Mouse (Mus musculus) spleen, postnatal 14 days (tissue): Measurements from ENCODE around the gene Cyp39a1.

ENCODE experiments used
- DNase-seq, 2 experiments: peaks; one replicate each; pipeline ENCODE4 v3.0.0; 2021 to 2022; ENCODE audit warnings: low spot score in 2 of 2

The Cyp39a1 gene

GRCm38 (mm10) chr17:43784531-43784930 is 117.3 kb downstream of the Cyp39a1 start:
- DNase-seq: no peak

- no peak for DNase-seq
Observed at GRCm38 (mm10) chr17:43788222-43788621, 121.0 kb downstream of the Cyp39a1 start.

GRCm38 (mm10) chr17:43789376-43789775 is 122.2 kb downstream of the Cyp39a1 start:
- DNase-seq: no peak

GRCm38 (mm10) chr17:43791751-43792150 is 124.5 kb downstream of the Cyp39a1 start:
- DNase-seq: no peak

GRCm38 (mm10) chr17:43794731-43795280 is 127.6 kb downstream of the Cyp39a1 start:
- no peak for DNase-seq
